Mouse (Mus musculus): ENCODE data around the gene Mettl7a1.

DNA sequence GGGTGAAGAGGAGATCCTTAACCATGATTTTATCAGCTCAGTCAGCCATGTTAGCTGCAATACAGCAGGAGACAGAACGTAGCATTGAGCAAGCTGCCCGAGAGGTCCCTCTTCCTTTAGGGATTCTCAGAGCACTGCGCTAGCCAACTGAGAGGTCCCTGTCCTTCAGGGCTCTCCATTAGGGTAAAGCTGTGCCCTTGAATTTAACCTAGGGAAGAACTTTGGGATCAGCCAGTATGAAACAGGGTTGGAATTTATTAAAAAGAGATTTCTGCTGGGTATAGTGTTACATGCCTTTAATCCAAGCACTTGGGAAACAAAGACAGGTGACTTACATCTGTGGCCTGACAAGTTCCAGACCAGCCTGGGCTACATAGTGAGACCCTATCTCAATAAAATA, 26.4 kb upstream of the Mettl7a1 start:
- TF ChIP-seq CTCF (IDR thresholded peaks at IDR 0.05; ENCODE audit: control insufficient read depth, insufficient read depth, low read length) (no peak), POLR2A (IDR thresholded peaks at IDR 0.05; ENCODE audit: borderline replicate concordance, control insufficient read depth, low read depth, low read length) (no peak)
